In genomic region chr6:28329002-28329596, GRCm38 (mm10) we compare ENCODE assay signal across 22 mouse cellular contexts.
DNase-seq lines count a peak whose midpoint lies in the region; ATAC-seq and TF ChIP-seq lines count a peak whose summit lies in the region.
"Had no signal": no experiment of that assay in that cellular context is flagged by ENCODE, and none has a peak within 500 bp of the region (broad histone marks: within the 10 kb centered on the region; RNA-seq: fewer than 3 reads in every experiment).

No protein-coding gene starts in this region.

- no peak overlapping the region for H3K4me3 ChIP-seq in MEL (ENCODE audit: control insufficient read depth in 1 of 2, insufficient read depth in 1 of 2, low read depth in 2 of 2, low read length in 2 of 2)
- H3K4me3 ChIP-seq in hindbrain, postnatal 0 days (ENCODE audit: low read length) = no peak overlapping the region
- H3K4me3 ChIP-seq in midbrain, postnatal 0 days (ENCODE audit: low read depth, low read length) = no peak overlapping the region
- H3K4me3 ChIP-seq: forebrain, embryonic 12.5 days; heart, embryonic 15.5 days; left cerebral cortex, adult 2 months; liver, embryonic 15.5 days; lung, embryonic 15.5 days had no signal

- WGBS in hindbrain, postnatal 0 days = 41% methylated on average over 10 of the region's 10 CpGs
- 34% methylated on average over 10 of the region's 10 CpGs for WGBS in midbrain, postnatal 0 days

- no peak for TF ChIP-seq POLR2A in MEL (IDR thresholded peaks at IDR 0.05; ENCODE audit: control insufficient read depth in 1 of 2, insufficient read depth in 1 of 2, low read depth in 1 of 2, low read length in 2 of 2, poor library complexity in 1 of 2)

- H3K9ac ChIP-seq in MEL (ENCODE audit: control insufficient read depth, low read depth, low read length, poor library complexity, severe bottlenecking) = no peak overlapping the region
- no peak overlapping the region for H3K9ac ChIP-seq in hindbrain, postnatal 0 days (replicated peaks; ENCODE audit: low read length)
- H3K9ac ChIP-seq in midbrain, postnatal 0 days (replicated peaks; ENCODE audit: low read length, poor library complexity, severe bottlenecking) = no peak overlapping the region
- H3K9ac ChIP-seq: forebrain, embryonic 12.5 days; heart, embryonic 15.5 days; liver, embryonic 15.5 days; lung, embryonic 15.5 days had no signal

- no peak for TF ChIP-seq RAD21 in MEL (IDR thresholded peaks at IDR 0.05; ENCODE audit: low read depth, low read length)

- H3K4me1 ChIP-seq in MEL (ENCODE audit: control insufficient read depth in 1 of 2, insufficient read depth in 2 of 2, low read length in 2 of 2) = no peaks in the 10 kb centered on the region; a peak in 1 of 4 replicates
- no peaks in the 10 kb centered on the region for H3K4me1 ChIP-seq in hindbrain, postnatal 0 days (ENCODE audit: insufficient read depth, low read length)
- no peaks in the 10 kb centered on the region for H3K4me1 ChIP-seq in midbrain, postnatal 0 days (ENCODE audit: insufficient read depth, low read length)
- H3K4me1 ChIP-seq: forebrain, embryonic 12.5 days; heart, embryonic 15.5 days; liver, embryonic 15.5 days; lung, embryonic 15.5 days had no signal

- no peaks in the 10 kb centered on the region for H3K9me3 ChIP-seq in MEL (replicated peaks; ENCODE audit: insufficient read depth, low read length)
- no peaks in the 10 kb centered on the region for H3K9me3 ChIP-seq in hindbrain, postnatal 0 days (ENCODE audit: low read length)
- H3K9me3 ChIP-seq in midbrain, postnatal 0 days (ENCODE audit: low read length) = no peaks in the 10 kb centered on the region
- H3K9me3 ChIP-seq: forebrain, embryonic 12.5 days; heart, embryonic 15.5 days; liver, embryonic 15.5 days; lung, embryonic 15.5 days had no signal

- ATAC-seq in hindbrain, postnatal 0 days = peak; percentile 24; the same call in 1 of the 2 replicates
- 0 out of 2 replicates have a peak, but pooled peaks have one; percentile 41 for ATAC-seq in midbrain, postnatal 0 days (ENCODE audit: low FRiP score)
- no peak for ATAC-seq in megakaryocyte progenitor cell, adult 5-6 weeks (replicated peaks; ENCODE audit: poor library complexity)
- ATAC-seq: inflammation-experienced regulatory T-cells, adult 6 months had no signal

- TF ChIP-seq EP300 in MEL (IDR thresholded peaks at IDR 0.05; ENCODE audit: low read depth in 1 of 2, low read length in 2 of 2) = peak in 1 of 2 experiments; percentile 40; a peak in 1 of 4 replicates

- DNase-seq in MEL (ENCODE audit: low read depth, low spot score) = peak; percentile 48
- peak; percentile 5 for DNase-seq in Muller cell, postnatal 12 days (ENCODE audit: inconsistent ontology term)
- peak; percentile 46 for DNase-seq in hindbrain, postnatal 0 days (ENCODE audit: low spot score)
- peak; percentile 54 for DNase-seq in midbrain, postnatal 0 days (ENCODE audit: low spot score)
- DNase-seq in MN1 (ENCODE audit: low spot score) = no peak
- DNase-seq in right cerebral cortex, postnatal 14 days = no peak
- DNase-seq: adrenal gland, postnatal 25 days; cerebellum, adult 9-10 months; heart, postnatal 36 days; kidney, adult 18-20 months; liver; lung, postnatal 4 days; spleen, adult 18-20 months; thymus, postnatal 14 days had no signal

- TF ChIP-seq CTCF in MEL (IDR thresholded peaks at IDR 0.05 in 2 of 3, conservative IDR thresholded peaks at IDR 0.05 in 1 of 3; ENCODE audit: control insufficient read depth in 1 of 3, insufficient read depth in 1 of 3, low read depth in 2 of 3, low read length in 3 of 3, poor library complexity in 1 of 3, severe bottlenecking in 1 of 3) = no peak
- no peak for TF ChIP-seq CTCF in hindbrain, postnatal 0 days (IDR thresholded peaks at IDR 0.05; ENCODE audit: low read depth)
- TF ChIP-seq CTCF in midbrain, postnatal 0 days (IDR thresholded peaks at IDR 0.05) = no peak

- no peaks in the 10 kb centered on the region for H3K27me3 ChIP-seq in MEL (ENCODE audit: control insufficient read depth in 1 of 2, insufficient read depth in 2 of 2, low read length in 2 of 2)
- no peaks in the 10 kb centered on the region for H3K27me3 ChIP-seq in hindbrain, postnatal 0 days (ENCODE audit: insufficient read depth, low read length)
- no peaks in the 10 kb centered on the region for H3K27me3 ChIP-seq in midbrain, postnatal 0 days (ENCODE audit: insufficient read depth, low read length)
- H3K27me3 ChIP-seq: forebrain, embryonic 12.5 days; heart, embryonic 15.5 days; liver, embryonic 15.5 days; lung, embryonic 15.5 days had no signal

- no peak overlapping the region for H3K27ac ChIP-seq in MEL (ENCODE audit: control insufficient read depth, low read depth, low read length)
- H3K27ac ChIP-seq in hindbrain, postnatal 0 days = no peak overlapping the region
- H3K27ac ChIP-seq in midbrain, postnatal 0 days (ENCODE audit: low read depth, low read length) = no peak overlapping the region
- H3K27ac ChIP-seq: forebrain, embryonic 12.5 days; heart, embryonic 15.5 days; kidney, postnatal 0 days; left cerebral cortex, adult 2 months; liver, embryonic 15.5 days; lung, embryonic 15.5 days had no signal

- no peaks in the 10 kb centered on the region; a peak in 1 of 4 replicates for H3K36me3 ChIP-seq in MEL (ENCODE audit: control insufficient read depth in 1 of 2, insufficient read depth in 2 of 2, low read length in 2 of 2)
- no peaks in the 10 kb centered on the region for H3K36me3 ChIP-seq in hindbrain, postnatal 0 days (ENCODE audit: insufficient read depth, low read length)
- H3K36me3 ChIP-seq in midbrain, postnatal 0 days (ENCODE audit: insufficient read depth, low read length) = no peaks in the 10 kb centered on the region
- H3K36me3 ChIP-seq: forebrain, embryonic 12.5 days; heart, embryonic 15.5 days; liver, embryonic 15.5 days; lung, embryonic 15.5 days had no signal

- no peaks in the 10 kb centered on the region for H3K79me2 ChIP-seq in MEL (ENCODE audit: control insufficient read depth, insufficient read depth, low read length, poor library complexity)

- H3K4me2 ChIP-seq in hindbrain, postnatal 0 days (ENCODE audit: low read depth, low read length) = no peak overlapping the region
- peak overlapping the region; percentile 16; the same call in 1 of the 2 replicates for H3K4me2 ChIP-seq in midbrain, postnatal 0 days (ENCODE audit: low read depth, low read length, poor library complexity, severe bottlenecking)
- H3K4me2 ChIP-seq: forebrain, embryonic 12.5 days; heart, embryonic 15.5 days; liver, embryonic 15.5 days; lung, embryonic 15.5 days had no signal

TF ChIP-seq in MEL, 35 proteins besides CTCF, POLR2A, EP300 and RAD21:
- TF ChIP-seq GATA1 (IDR thresholded peaks at IDR 0.05; ENCODE audit: low read depth, low read length) (0 out of 2 replicates have a peak, but pooled peaks have one; percentile 13), SIN3A (IDR thresholded peaks at IDR 0.05; ENCODE audit: low read length) (0 out of 2 replicates have a peak, but pooled peaks have one; percentile 25), TBP (IDR thresholded peaks at IDR 0.05; ENCODE audit: low read depth, low read length) (no peak)

Comparison
In these comparisons a context has a peak if more than half of its experiments do, and no peak if none do; other contexts are left out.
1. DNase-seq: peak in MEL (single experiment), Muller cell, postnatal 12 days (single experiment), hindbrain, postnatal 0 days (single experiment) and midbrain, postnatal 0 days (single experiment); none in MN1 (single experiment) and right cerebral cortex, postnatal 14 days (single experiment).